Mouse (Mus musculus): ENCODE results near the gene Fam243.

GRCm38 (mm10) chr16:92345177-92345576 is 23.9 kb upstream of the Fam243 start:
- TF ChIP-seq CTCF (IDR thresholded peaks at IDR 0.05; ENCODE audit: control insufficient read depth, insufficient read depth, low read length) (no peak), POLR2A (IDR thresholded peaks at IDR 0.05; ENCODE audit: borderline replicate concordance, control insufficient read depth, low read depth, low read length) (no peak)
